Mouse (Mus musculus): ENCODE results near the gene Abi1.
A peak's percentile ranks its signal among the peaks of the same experiment; 100 is the strongest.

The Abi1 gene

GRCm38 (mm10) chr2:23040001-23040646, at the start of gene Abi1:
Abi1 (minus strand) TSS chr2:23040241.
- DNase-seq (ENCODE audit: low read depth, low spot score) = peak; percentile 98
- no peaks in the 10 kb centered on the region for H3K27me3 ChIP-seq (ENCODE audit: control insufficient read depth, insufficient read depth, low read length, poor library complexity, severe bottlenecking)

GRCm38 (mm10) chr2:23084540-23084939, 44.5 kb upstream of the Abi1 start:
- DNase-seq (ENCODE audit: low read depth, low spot score) = no peak
- H3K36me3 ChIP-seq (ENCODE audit: control insufficient read depth, insufficient read depth, low read length, poor library complexity, severe bottlenecking) = peaks cover 19% of the 10 kb centered on the region
- no peaks in the 10 kb centered on the region for H3K27me3 ChIP-seq (ENCODE audit: control insufficient read depth, insufficient read depth, low read length, poor library complexity, severe bottlenecking)

More at GRCm38 (mm10) chr2:23040001-23040646, at the start of gene Abi1:
- H3K36me3 ChIP-seq (ENCODE audit: control insufficient read depth, insufficient read depth, low read length, poor library complexity, severe bottlenecking) = no peaks in the 10 kb centered on the region

- DNase-seq (ENCODE audit: low read depth, low spot score) = no peak
- Histone ChIP-seq H3K36me3 (ENCODE audit: control insufficient read depth, insufficient read depth, low read length, poor library complexity, severe bottlenecking) (peaks cover 15% of the 10 kb centered on the region), H3K27me3 (ENCODE audit: control insufficient read depth, insufficient read depth, low read length, poor library complexity, severe bottlenecking) (no peaks in the 10 kb centered on the region)
These were observed 38.5 kb upstream of the Abi1 start for GRCm38 (mm10) chr2:23078588-23078987.

- H3K27me3 ChIP-seq (ENCODE audit: control insufficient read depth, insufficient read depth, low read length, poor library complexity, severe bottlenecking) = no peaks in the 10 kb centered on the region
- no peak for DNase-seq (ENCODE audit: low read depth, low spot score)
- peaks cover 15% of the 10 kb centered on the region for H3K36me3 ChIP-seq (ENCODE audit: control insufficient read depth, insufficient read depth, low read length, poor library complexity, severe bottlenecking)
These were observed 37.7 kb upstream of the Abi1 start for GRCm38 (mm10) chr2:23077693-23078092.

- no peaks in the 10 kb centered on the region for H3K27me3 ChIP-seq (ENCODE audit: control insufficient read depth, insufficient read depth, low read length, poor library complexity, severe bottlenecking)
- no peak for DNase-seq (ENCODE audit: low read depth, low spot score)
- peaks cover 15% of the 10 kb centered on the region for H3K36me3 ChIP-seq (ENCODE audit: control insufficient read depth, insufficient read depth, low read length, poor library complexity, severe bottlenecking)
These were observed 36.7 kb upstream of the Abi1 start for GRCm38 (mm10) chr2:23076783-23077182.

- H3K36me3 ChIP-seq (ENCODE audit: control insufficient read depth, insufficient read depth, low read length, poor library complexity, severe bottlenecking) = peaks cover 12% of the 10 kb centered on the region
- DNase-seq (ENCODE audit: low read depth, low spot score) = no peak
These were observed 35.8 kb upstream of the Abi1 start for GRCm38 (mm10) chr2:23075846-23076245.

GRCm38 (mm10) chr2:23071406-23071805, 31.4 kb upstream of the Abi1 start:
- Histone ChIP-seq H3K27me3 (ENCODE audit: control insufficient read depth, insufficient read depth, low read length, poor library complexity, severe bottlenecking) (no peaks in the 10 kb centered on the region), H3K36me3 (ENCODE audit: control insufficient read depth, insufficient read depth, low read length, poor library complexity, severe bottlenecking) (peaks cover 7% of the 10 kb centered on the region; the same call in 1 of the 2 replicates)
- DNase-seq (ENCODE audit: low read depth, low spot score) = no peak

More at GRCm38 (mm10) chr2:23075846-23076245, 35.8 kb upstream of the Abi1 start:
- H3K27me3 ChIP-seq (ENCODE audit: control insufficient read depth, insufficient read depth, low read length, poor library complexity, severe bottlenecking) = no peaks in the 10 kb centered on the region

GRCm38 (mm10) chr2:23070491-23070890, 30.4 kb upstream of the Abi1 start:
- Histone ChIP-seq H3K36me3 (ENCODE audit: control insufficient read depth, insufficient read depth, low read length, poor library complexity, severe bottlenecking) (peaks cover 2% of the 10 kb centered on the region; the same call in 1 of the 2 replicates), H3K27me3 (ENCODE audit: control insufficient read depth, insufficient read depth, low read length, poor library complexity, severe bottlenecking) (no peaks in the 10 kb centered on the region)
- DNase-seq (ENCODE audit: low read depth, low spot score) = no peak

- Histone ChIP-seq H3K36me3 (ENCODE audit: control insufficient read depth, insufficient read depth, low read length, poor library complexity, severe bottlenecking) (peaks cover 2% of the 10 kb centered on the region; the same call in 1 of the 2 replicates), H3K27me3 (ENCODE audit: control insufficient read depth, insufficient read depth, low read length, poor library complexity, severe bottlenecking) (no peaks in the 10 kb centered on the region)
- peak; percentile 91 for DNase-seq (ENCODE audit: low read depth, low spot score)
These were observed 29.1 kb upstream of the Abi1 start for GRCm38 (mm10) chr2:23068894-23069744.

GRCm38 (mm10) chr2:23068370-23068737, 28.3 kb upstream of the Abi1 start:
- no peak for DNase-seq (ENCODE audit: low read depth, low spot score)
- Histone ChIP-seq H3K36me3 (ENCODE audit: control insufficient read depth, insufficient read depth, low read length, poor library complexity, severe bottlenecking) (peaks cover 2% of the 10 kb centered on the region; the same call in 1 of the 2 replicates), H3K27me3 (ENCODE audit: control insufficient read depth, insufficient read depth, low read length, poor library complexity, severe bottlenecking) (no peaks in the 10 kb centered on the region)

GRCm38 (mm10) chr2:23067552-23068369, 27.7 kb upstream of the Abi1 start, which contains the start of gene Acbd5:
Acbd5 (plus strand) TSS chr2:23068167.
- Histone ChIP-seq H3K36me3 (ENCODE audit: control insufficient read depth, insufficient read depth, low read length, poor library complexity, severe bottlenecking) (peaks cover 2% of the 10 kb centered on the region; the same call in 1 of the 2 replicates), H3K27me3 (ENCODE audit: control insufficient read depth, insufficient read depth, low read length, poor library complexity, severe bottlenecking) (no peaks in the 10 kb centered on the region)
- peak; percentile 96 for DNase-seq (ENCODE audit: low read depth, low spot score)

- no peaks in the 10 kb centered on the region for H3K36me3 ChIP-seq (ENCODE audit: control insufficient read depth, insufficient read depth, low read length, poor library complexity, severe bottlenecking)
- no peaks in the 10 kb centered on the region for H3K27me3 ChIP-seq (ENCODE audit: control insufficient read depth, insufficient read depth, low read length, poor library complexity, severe bottlenecking)
- peak; percentile 47 for DNase-seq (ENCODE audit: low read depth, low spot score)
These were observed 12.5 kb upstream of the Abi1 start for GRCm38 (mm10) chr2:23052523-23052922.

GRCm38 (mm10) chr2:23051890-23052289, 11.8 kb upstream of the Abi1 start:
- Histone ChIP-seq H3K27me3 (ENCODE audit: control insufficient read depth, insufficient read depth, low read length, poor library complexity, severe bottlenecking) (no peaks in the 10 kb centered on the region), H3K36me3 (ENCODE audit: control insufficient read depth, insufficient read depth, low read length, poor library complexity, severe bottlenecking) (no peaks in the 10 kb centered on the region)
- DNase-seq (ENCODE audit: low read depth, low spot score) = no peak

- H3K27me3 ChIP-seq (ENCODE audit: control insufficient read depth, insufficient read depth, low read length, poor library complexity, severe bottlenecking) = no peaks in the 10 kb centered on the region
- peak; percentile 23 for DNase-seq (ENCODE audit: low read depth, low spot score)
- no peaks in the 10 kb centered on the region for H3K36me3 ChIP-seq (ENCODE audit: control insufficient read depth, insufficient read depth, low read length, poor library complexity, severe bottlenecking)
These were observed 8.0 kb upstream of the Abi1 start for GRCm38 (mm10) chr2:23048006-23048405.

Measured in splenic B cell, adult 2 months (primary cell).